Mouse (Mus musculus): Measurements from ENCODE around the gene Mtcl1. TPM values are rescaled to one million over a fixed set of nuclear protein-coding genes. Genes with fewer than 3 reads are reported as not detected.
A peak's percentile ranks its signal among the peaks of the same experiment; 100 is the strongest.

The Mtcl1 gene
- polyA plus RNA-seq, 1 experiment from 2014 or later, result 8.6 TPM

DNA sequence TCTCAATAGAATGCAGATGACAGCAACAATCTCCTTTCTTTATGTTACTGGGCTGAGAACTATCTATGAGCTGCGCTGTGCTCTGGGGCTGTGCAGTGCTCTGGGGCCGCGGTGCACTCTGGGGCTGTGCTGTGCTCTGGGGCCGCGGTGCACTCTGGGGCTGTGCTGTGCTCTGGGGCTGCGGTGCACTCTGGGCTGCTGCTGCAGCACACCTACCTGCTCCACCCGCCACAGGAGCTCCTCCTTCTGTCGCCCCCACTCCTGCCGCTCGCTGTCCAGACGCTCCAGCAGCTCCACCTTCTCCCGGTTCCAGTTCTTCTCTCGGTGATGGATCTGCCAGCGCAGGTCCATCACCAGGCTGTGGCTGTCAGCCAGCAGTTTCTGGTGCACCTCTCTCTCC, 95.6 kb downstream of the Mtcl1 start:
- 0 out of 2 replicates have a peak overlapping the region, but pooled peaks have one; percentile 21 for H3K27ac ChIP-seq (ENCODE audit: low read length)
- H3K4me1 ChIP-seq (ENCODE audit: insufficient read depth, low read depth, low read length), result peaks cover 20% of the 10 kb centered on the region
- ATAC-seq, result no peak

DNA sequence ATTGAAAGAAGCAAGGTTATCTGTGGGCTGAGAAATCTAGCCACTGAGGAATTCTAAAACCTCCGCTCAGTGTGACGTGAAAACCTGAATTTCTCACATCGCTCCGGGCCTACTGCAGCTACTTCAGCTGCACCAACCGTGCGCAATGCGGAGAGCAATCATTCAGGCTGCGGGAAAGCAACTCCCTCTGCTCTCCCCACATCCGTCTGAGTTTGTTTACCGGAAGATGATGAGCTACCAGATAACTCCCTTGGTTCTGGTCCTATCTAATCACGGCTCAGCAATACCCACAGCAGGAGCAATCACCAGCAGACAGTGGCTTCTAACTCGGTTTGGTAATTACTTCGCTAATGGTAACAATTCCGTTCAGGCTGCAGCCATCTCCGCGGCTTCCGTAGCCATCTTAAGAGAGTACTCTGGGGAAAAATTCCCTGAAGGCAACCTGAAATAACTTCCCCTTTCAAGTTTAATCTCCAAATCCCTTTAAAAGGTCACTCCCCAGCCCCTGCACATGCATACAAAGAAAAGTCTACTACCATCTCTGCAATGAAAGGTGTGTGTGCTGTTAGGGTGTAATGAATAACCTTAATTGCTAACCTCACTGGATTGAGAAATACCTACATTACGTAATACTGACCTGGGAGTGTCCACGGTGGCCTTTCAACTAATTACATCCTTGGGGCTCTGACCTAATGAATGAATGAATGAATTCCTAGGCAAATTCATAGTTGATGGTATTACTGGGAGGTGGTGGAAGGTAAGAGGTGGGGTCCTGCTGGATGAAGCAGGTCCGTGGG, 96.5 kb downstream of the Mtcl1 start:
- peaks cover 20% of the 10 kb centered on the region for H3K4me1 ChIP-seq (ENCODE audit: insufficient read depth, low read depth, low read length)
- no peak overlapping the region for H3K4me3 ChIP-seq (ENCODE audit: low read depth, low read length)
- TF ChIP-seq CTCF (IDR thresholded peaks at IDR 0.05) (no peak), EP300 (IDR thresholded peaks at IDR 0.05) (no peak)
- H3K27ac ChIP-seq (ENCODE audit: low read length), result peak overlapping the region; percentile 72
- no peak overlapping the region for H3K4me2 ChIP-seq (replicated peaks; ENCODE audit: low read depth, low read length)
- no peaks in the 10 kb centered on the region for H3K9me3 ChIP-seq (ENCODE audit: low read length)
- WGBS, result 28% methylated on average over 20 of the region's 20 CpGs
- ATAC-seq, result peak; percentile 27; the same call in 1 of the 2 replicates
- no peaks in the 10 kb centered on the region for H3K36me3 ChIP-seq (ENCODE audit: insufficient read depth, low read length)
- no peaks in the 10 kb centered on the region for H3K27me3 ChIP-seq (replicated peaks; ENCODE audit: insufficient read depth, low read length)
- DNase-seq (ENCODE audit: low spot score), result peak; percentile 63
- no peak overlapping the region for H3K9ac ChIP-seq (replicated peaks; ENCODE audit: low read depth)

More for the DNA sequence above, 95.6 kb downstream of the Mtcl1 start:
- WGBS, result 65% methylated on average over 14 of the region's 14 CpGs
- H3K9me3 ChIP-seq (ENCODE audit: low read length), result no peaks in the 10 kb centered on the region
- no peak for DNase-seq (ENCODE audit: low spot score)
- TF ChIP-seq CTCF (IDR thresholded peaks at IDR 0.05) (no peak), EP300 (IDR thresholded peaks at IDR 0.05) (no peak)
- H3K4me3 ChIP-seq (ENCODE audit: low read depth, low read length), result no peak overlapping the region
- H3K36me3 ChIP-seq (ENCODE audit: insufficient read depth, low read length), result no peaks in the 10 kb centered on the region
- H3K27me3 ChIP-seq (replicated peaks; ENCODE audit: insufficient read depth, low read length), result no peaks in the 10 kb centered on the region
- H3K9ac ChIP-seq (replicated peaks; ENCODE audit: low read depth), result no peak overlapping the region
- H3K4me2 ChIP-seq (replicated peaks; ENCODE audit: low read depth, low read length), result no peak overlapping the region

DNA sequence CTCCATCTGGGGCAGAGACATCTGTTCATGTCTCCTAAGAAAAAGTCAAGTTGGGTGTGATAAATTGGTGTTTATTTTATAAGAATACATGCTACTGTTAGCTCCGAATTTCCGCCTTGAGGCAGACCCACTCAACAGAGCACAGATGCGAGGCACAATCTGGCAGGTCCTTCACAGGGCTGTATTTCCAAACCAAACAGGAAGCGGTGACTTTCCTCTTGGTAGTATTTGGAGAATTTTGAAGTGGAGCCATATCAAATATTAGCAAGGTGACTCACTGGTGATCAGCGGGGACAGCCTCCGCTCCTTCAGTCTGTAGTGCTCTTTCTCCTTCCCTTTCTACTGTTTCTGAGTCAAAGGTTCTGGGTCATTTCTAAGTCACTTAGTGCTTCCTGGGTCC, 97.3 kb downstream of the Mtcl1 start:
- DNase-seq (ENCODE audit: low spot score) (peak; percentile 96), ATAC-seq (peak; percentile 91)
- H3K27ac ChIP-seq (ENCODE audit: low read length), result peak overlapping the region; percentile 78
- H3K9me3 ChIP-seq (ENCODE audit: low read length), result no peaks in the 10 kb centered on the region
- WGBS, result 26% methylated on average over 6 of the region's 6 CpGs
- H3K4me1 ChIP-seq (ENCODE audit: insufficient read depth, low read depth, low read length), result peaks cover 20% of the 10 kb centered on the region
- H3K27me3 ChIP-seq (replicated peaks; ENCODE audit: insufficient read depth, low read length), result no peaks in the 10 kb centered on the region
- H3K9ac ChIP-seq (replicated peaks; ENCODE audit: low read depth), result no peak overlapping the region
- peak; percentile 95 for TF ChIP-seq EP300 (IDR thresholded peaks at IDR 0.05)
- TF ChIP-seq CTCF (IDR thresholded peaks at IDR 0.05), result no peak
- no peaks in the 10 kb centered on the region for H3K36me3 ChIP-seq (ENCODE audit: insufficient read depth, low read length)
- H3K4me3 ChIP-seq (ENCODE audit: low read depth, low read length), result no peak overlapping the region
- no peak overlapping the region for H3K4me2 ChIP-seq (replicated peaks; ENCODE audit: low read depth, low read length)

DNA sequence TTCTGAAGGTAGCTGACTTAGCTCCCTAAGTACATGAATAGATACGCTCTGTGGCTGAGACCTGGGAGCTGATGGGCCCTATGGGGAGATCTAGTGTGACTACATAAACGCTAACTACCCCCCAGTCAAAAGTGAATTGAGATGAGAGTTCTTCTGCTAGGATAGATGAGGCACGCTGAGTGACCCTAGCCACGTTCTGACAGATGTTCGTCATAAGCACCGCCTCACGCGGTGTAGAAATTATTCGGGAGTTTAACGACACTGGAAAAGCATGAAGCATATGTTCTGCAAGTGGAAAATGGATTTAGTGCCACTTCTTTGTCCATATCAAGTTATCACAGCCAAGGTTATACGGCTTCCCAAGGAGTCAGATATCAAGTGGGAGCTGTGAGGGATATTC, 98.9 kb downstream of the Mtcl1 start:
- no peak overlapping the region for H3K27ac ChIP-seq (ENCODE audit: low read length)
- WGBS, result 68% methylated on average over 11 of the region's 11 CpGs

DNA sequence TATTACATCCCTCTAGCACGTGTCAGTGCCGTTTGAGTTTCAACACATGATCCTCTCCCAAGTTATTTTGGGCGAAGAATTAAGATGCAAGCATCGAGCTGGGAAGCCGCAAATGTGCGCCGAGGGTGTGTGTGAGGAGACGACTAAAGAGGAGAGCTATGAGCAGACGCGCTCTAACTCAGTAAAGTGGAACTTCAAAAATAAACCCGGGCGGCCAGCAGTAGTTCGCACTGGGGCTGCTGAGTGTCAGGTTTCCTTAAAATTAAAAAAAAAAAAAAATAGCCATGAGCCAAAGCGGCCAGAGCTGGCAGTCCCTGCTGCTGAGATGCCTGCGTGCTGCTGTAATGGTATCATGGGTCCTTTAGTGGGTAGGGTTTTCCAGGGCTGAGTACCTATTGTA, 99.4 kb downstream of the Mtcl1 start:
- Histone ChIP-seq H3K27me3 (replicated peaks; ENCODE audit: insufficient read depth, low read length) (no peaks in the 10 kb centered on the region), H3K4me3 (ENCODE audit: low read depth, low read length) (no peak overlapping the region), H3K4me2 (replicated peaks; ENCODE audit: low read depth, low read length) (no peak overlapping the region), H3K9ac (replicated peaks; ENCODE audit: low read depth) (no peak overlapping the region), H3K27ac (ENCODE audit: low read length) (no peak overlapping the region), H3K36me3 (ENCODE audit: insufficient read depth, low read length) (no peaks in the 10 kb centered on the region), H3K4me1 (ENCODE audit: insufficient read depth, low read depth, low read length) (peaks cover 17% of the 10 kb centered on the region), H3K9me3 (ENCODE audit: low read length) (no peaks in the 10 kb centered on the region)
- 36% methylated on average over 15 of the region's 15 CpGs for WGBS
- DNase-seq (ENCODE audit: low spot score) (peak; percentile 49), ATAC-seq (peak; percentile 20; the same call in 1 of the 2 replicates)
- TF ChIP-seq EP300 (IDR thresholded peaks at IDR 0.05) (no peak), CTCF (IDR thresholded peaks at IDR 0.05) (no peak)

More for the DNA sequence above, 98.9 kb downstream of the Mtcl1 start:
- no peak for DNase-seq (ENCODE audit: low spot score)
- no peak for TF ChIP-seq EP300 (IDR thresholded peaks at IDR 0.05)
- no peak for TF ChIP-seq CTCF (IDR thresholded peaks at IDR 0.05)
- ATAC-seq, result no peak
- no peak overlapping the region for H3K4me2 ChIP-seq (replicated peaks; ENCODE audit: low read depth, low read length)
- no peaks in the 10 kb centered on the region for H3K9me3 ChIP-seq (ENCODE audit: low read length)
- no peak overlapping the region for H3K4me3 ChIP-seq (ENCODE audit: low read depth, low read length)
- no peaks in the 10 kb centered on the region for H3K36me3 ChIP-seq (ENCODE audit: insufficient read depth, low read length)
- no peak overlapping the region for H3K9ac ChIP-seq (replicated peaks; ENCODE audit: low read depth)
- no peaks in the 10 kb centered on the region for H3K27me3 ChIP-seq (replicated peaks; ENCODE audit: insufficient read depth, low read length)
- H3K4me1 ChIP-seq (ENCODE audit: insufficient read depth, low read depth, low read length), result peaks cover 17% of the 10 kb centered on the region

DNA sequence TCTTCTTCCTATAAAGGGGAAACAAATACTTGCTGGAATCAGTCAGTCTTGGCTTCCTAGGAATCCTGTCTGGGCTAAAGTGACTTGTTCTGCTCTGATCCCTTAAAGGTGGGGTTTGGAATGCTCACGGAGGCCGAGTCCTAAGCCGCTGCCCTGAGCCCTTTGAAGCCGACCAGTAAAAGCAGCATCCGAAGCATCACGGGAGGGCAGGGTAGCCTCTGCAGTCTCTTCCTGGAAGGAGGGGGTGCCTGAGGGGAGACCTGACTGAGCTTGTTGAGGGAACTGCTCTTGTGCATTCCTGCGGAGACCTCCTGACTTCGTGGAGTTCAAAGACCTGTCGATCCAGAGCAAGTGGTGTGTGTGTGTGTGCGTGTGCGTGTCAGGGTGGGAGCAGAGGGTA, 103.2 kb downstream of the Mtcl1 start:
- Histone ChIP-seq H3K27me3 (replicated peaks; ENCODE audit: insufficient read depth, low read length) (no peaks in the 10 kb centered on the region), H3K4me3 (ENCODE audit: low read depth, low read length) (no peak overlapping the region), H3K9ac (replicated peaks; ENCODE audit: low read depth) (no peak overlapping the region), H3K9me3 (ENCODE audit: low read length) (no peaks in the 10 kb centered on the region), H3K4me1 (ENCODE audit: insufficient read depth, low read depth, low read length) (no peaks in the 10 kb centered on the region), H3K36me3 (ENCODE audit: insufficient read depth, low read length) (peaks cover 10% of the 10 kb centered on the region), H3K27ac (ENCODE audit: low read length) (no peak overlapping the region), H3K4me2 (replicated peaks; ENCODE audit: low read depth, low read length) (no peak overlapping the region)
- TF ChIP-seq CTCF (IDR thresholded peaks at IDR 0.05), result no peak
- no peak for TF ChIP-seq EP300 (IDR thresholded peaks at IDR 0.05)
- 47% methylated on average over 11 of the region's 11 CpGs for WGBS
- DNase-seq (ENCODE audit: low spot score), result no peak
- ATAC-seq, result peak; percentile 7; the same call in 1 of the 2 replicates

All from lung, postnatal 0 days (tissue).